Mouse (Mus musculus): ENCODE measurements around the gene Gm20814.
"Not testable (repeated sequence)": the region's sequence is repeated elsewhere in the genome, so short reads cannot be mapped to it uniquely, and the experiment has no call there.

The Gm20814 gene

DNA sequence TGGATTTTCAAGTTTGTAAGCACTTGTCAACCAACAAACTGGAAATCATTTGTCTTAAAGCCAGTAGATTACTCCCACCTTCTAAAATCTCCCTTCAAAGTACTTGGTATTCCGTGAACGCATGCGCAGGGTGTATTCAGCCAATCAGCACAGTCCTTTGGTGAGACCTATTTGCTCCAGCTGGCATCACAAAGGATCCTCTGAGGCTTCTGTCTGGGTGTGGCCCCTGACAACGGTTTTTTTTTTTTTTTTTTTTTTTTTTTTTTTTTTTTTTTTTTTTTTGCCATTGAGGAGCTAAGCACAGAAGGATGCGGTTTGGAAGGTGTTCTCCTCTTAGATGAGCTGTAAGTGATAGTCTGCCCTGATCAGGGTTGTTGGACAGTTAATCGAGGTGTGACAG lies at the start of gene Gm20814:
Gm20814 (plus strand) TSS at position 301 of the 400 bp plus-strand sequence.
- not testable (repeated sequence) for DNase-seq (ENCODE audit: low spot score in 2 of 2)
